In the genomic region with DNA sequence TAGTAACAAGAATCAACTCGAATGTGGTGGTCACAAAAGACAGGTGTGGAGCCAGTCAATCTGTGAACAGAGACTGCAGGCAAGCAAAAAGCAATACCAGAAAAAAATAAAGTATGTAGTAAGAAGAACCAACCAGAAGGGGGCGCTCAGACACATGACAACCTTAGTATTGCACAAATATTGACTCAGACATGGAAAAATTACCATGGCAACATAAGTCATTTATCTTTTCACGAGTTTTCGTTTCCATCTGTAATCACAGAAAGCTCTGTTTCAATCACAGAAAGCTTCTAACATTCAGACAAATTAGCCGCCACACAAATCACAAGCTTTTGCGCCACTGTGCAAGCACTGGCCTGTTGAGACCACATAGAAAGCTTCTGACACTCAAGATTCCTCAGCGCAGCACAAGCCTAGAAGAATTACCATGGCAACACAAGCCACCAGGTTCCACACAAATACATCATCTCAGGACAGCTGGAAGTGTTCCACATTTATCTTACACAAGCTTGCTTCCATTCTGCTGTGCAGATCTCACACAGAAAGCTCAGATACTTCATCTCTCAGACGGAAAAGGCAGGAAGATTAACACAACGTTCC, we compare ENCODE assay signal across 9 mouse cellular contexts. TPM values are rescaled to one million over a fixed set of nuclear protein-coding genes. Genes with fewer than 3 reads are reported as not detected.
DNase-seq lines count a peak whose midpoint lies in the region; ATAC-seq lines count a peak whose summit lies in the region.
"Had no signal": no experiment of that assay in that cellular context is flagged by ENCODE, and none has a peak within 500 bp of the region (broad histone marks: within the 10 kb centered on the region; RNA-seq: fewer than 3 reads in every experiment).

No protein-coding gene starts in this region.

- H3K9me3 ChIP-seq in neural tube, embryonic 14.5 days (ENCODE audit: control insufficient read depth, low read length): no peaks in the 10 kb centered on the region

- H3K4me2 ChIP-seq in neural tube, embryonic 14.5 days (ENCODE audit: low read depth, low read length): no peak overlapping the region

- no peak overlapping the region for H3K4me3 ChIP-seq in neural tube, embryonic 14.5 days (ENCODE audit: low read depth, low read length)

- H3K27ac ChIP-seq in neural tube, embryonic 14.5 days (ENCODE audit: low read depth, low read length): no peak overlapping the region

- peak; percentile 73; the same call in 1 of the 2 replicates for ATAC-seq in neural tube, embryonic 14.5 days (ENCODE audit: low read depth)
- no peak for ATAC-seq in monocyte, adult 5-6 weeks (replicated peaks; ENCODE audit: insufficient number of reproducible peaks, low FRiP score, low TSS enrichment, poor library complexity, severe bottlenecking)

- no peaks in the 10 kb centered on the region for H3K27me3 ChIP-seq in neural tube, embryonic 14.5 days (ENCODE audit: control insufficient read depth, insufficient read depth, low read length)

- WGBS in neural tube, embryonic 14.5 days: 40% methylated on average over 9 of the region's 9 CpGs

- DNase-seq in heart, adult 18-20 months: peak; percentile 5 to 20
- no peak for DNase-seq in heart, postnatal 4 days
- peak; percentile 3 for DNase-seq in urinary bladder, postnatal 14 days (ENCODE audit: low spot score)
- no peak for DNase-seq in urinary bladder, postnatal 4 days (ENCODE audit: low spot score in 2 of 2)
- DNase-seq in embryo, embryonic 10.5 days (ENCODE audit: low spot score): peak; percentile 50
- DNase-seq in layer of hippocampus, postnatal 10 days (ENCODE audit: low spot score in 2 of 2): peak; percentile 26 to 28

- H3K9ac ChIP-seq in neural tube, embryonic 14.5 days (replicated peaks; ENCODE audit: low read depth, low read length): no peak overlapping the region

- no peaks in the 10 kb centered on the region for H3K4me1 ChIP-seq in neural tube, embryonic 14.5 days (ENCODE audit: control insufficient read depth, insufficient read depth, low read length)

- H3K36me3 ChIP-seq in neural tube, embryonic 14.5 days (ENCODE audit: control insufficient read depth, insufficient read depth, low read length): no peaks in the 10 kb centered on the region

RNA-seq across cellular contexts. Expression of gene Prame, which starts 24.8 kb away (rescaled TPM):
- total RNA-seq in heart, adult 18-20 months (2021): not detected
- not detected for total RNA-seq in heart, postnatal 4 days (2021)
- total RNA-seq in layer of hippocampus, postnatal 10 days (2021): not detected
- polyA plus RNA-seq in neural tube, embryonic 14.5 days (2014; fragmentation: Nextera tagmentation; extraction: Ambion mirVana): not detected in 2 replicates
- not detected in 3 replicates for total RNA-seq in monocyte, adult 5-6 weeks (2017)
- total RNA-seq: adrenal gland, postnatal 36 days had no signal

RNA-seq across cellular contexts. Expression of gene Tcp11x2, which starts 41.3 kb away (rescaled TPM):
- total RNA-seq in heart, adult 18-20 months (2021): not detected
- total RNA-seq in heart, postnatal 4 days (2021): not detected
- not detected for total RNA-seq in layer of hippocampus, postnatal 10 days (2021)
- not detected in 2 replicates for polyA plus RNA-seq in neural tube, embryonic 14.5 days (2014; fragmentation: Nextera tagmentation; extraction: Ambion mirVana)
- total RNA-seq in monocyte, adult 5-6 weeks (2017): not detected in 3 replicates
- total RNA-seq: adrenal gland, postnatal 36 days had no signal

RNA-seq across cellular contexts. Expression of gene Nxf7, which starts 53.7 kb away (rescaled TPM):
- total RNA-seq in heart, adult 18-20 months (2021): not detected
- 1 to 10 TPM in 1 of 2 experiments, under 1 TPM in 1; 0.48 to 1.1 TPM for total RNA-seq in heart, postnatal 4 days (2021)
- total RNA-seq in layer of hippocampus, postnatal 10 days (2021): not detected
- not detected in 2 replicates for polyA plus RNA-seq in neural tube, embryonic 14.5 days (2014; fragmentation: Nextera tagmentation; extraction: Ambion mirVana)
- not detected in 3 replicates for total RNA-seq in monocyte, adult 5-6 weeks (2017)
- total RNA-seq: adrenal gland, postnatal 36 days had no signal

Comparison
In these comparisons a context has a peak if more than half of its experiments do, and no peak if none do; other contexts are left out.
1. DNase-seq: peak in heart, adult 18-20 months (2 of 2), urinary bladder, postnatal 14 days (single experiment), embryo, embryonic 10.5 days (single experiment) and layer of hippocampus, postnatal 10 days (2 of 2); none in heart, postnatal 4 days (single experiment) and urinary bladder, postnatal 4 days (0 of 2).